Mouse (Mus musculus): ENCODE data around the gene Prl2c1.
"Not testable (repeated sequence)": the region's sequence is repeated elsewhere in the genome, so short reads cannot be mapped to it uniquely, and the experiment has no call there.

Gene Prl2c1

GRCm38 (mm10) chr13:27849042-27849441 lies at the start of gene Prl2c1:
Gene Prl2c1 (plus strand): TSS chr13:27849342.
- DNase-seq (ENCODE audit: low read depth, low spot score): no peak

GRCm38 (mm10) chr13:27801354-27801753 lies 47.8 kb upstream of the Prl2c1 start, which contains the start of gene Prl2a1:
Gene Prl2a1 (plus strand): TSS chr13:27801654.
- DNase-seq (ENCODE audit: low read depth, low spot score): no peak

GRCm38 (mm10) chr13:27802765-27803164 lies 46.4 kb upstream of the Prl2c1 start:
- DNase-seq (ENCODE audit: low read depth, low spot score): no peak

- not testable (repeated sequence) for DNase-seq (ENCODE audit: low read depth, low spot score)
Observed at GRCm38 (mm10) chr13:27904236-27904635, 55.1 kb downstream of the Prl2c1 start.
